Mouse (Mus musculus) forebrain, postnatal 0 days (tissue): ENCODE measurements around the gene Rreb1. TPM values are rescaled to one million over a fixed set of nuclear protein-coding genes. Genes with fewer than 3 reads are reported as not detected.
A peak's percentile ranks its signal among the peaks of the same experiment; 100 is the strongest.

Source experiments
- ATAC-seq: fragments of 200-750 bp; cut with Nextera tagmentation; 2 replicates; pipeline ENCODE4 v1.8.0; 2017; ENCODE audit warnings: mild to moderate bottlenecking, moderate library complexity
- DNase-seq: peaks from one replicate; pipeline ENCODE4 v3.0.0-alpha.2; 2015
- H3K27ac ChIP-seq: fragments of 300-500 bp; sonication (generic); 2 replicates; pipeline ENCODE4 v1.5.1; 2014; ENCODE audit warnings: low read depth, mild to moderate bottlenecking, antibody characterized with exemption, low read length, moderate library complexity, mixed read lengths
- H3K27me3 ChIP-seq: fragments of 300-500 bp; sonication (generic); 2 replicates; pipeline ENCODE4 v1.6.1; 2014; ENCODE audit warnings: mild to moderate bottlenecking, low read length, mixed read lengths; ENCODE audit not compliant: insufficient read depth
- H3K36me3 ChIP-seq: fragments of 300-500 bp; sonication (generic); 2 replicates; pipeline ENCODE4 v1.6.1; 2014; ENCODE audit warnings: mild to moderate bottlenecking, moderate library complexity; ENCODE audit not compliant: insufficient read depth
- H3K4me1 ChIP-seq: fragments of 300-500 bp; sonication (generic); 2 replicates; pipeline ENCODE4 v1.6.1; 2014; ENCODE audit warnings: antibody characterized with exemption; ENCODE audit not compliant: insufficient read depth
- H3K4me2 ChIP-seq: fragments of 300-500 bp; sonication (generic); 2 replicates; pipeline ENCODE4 v1.6.1; 2014; ENCODE audit warnings: low read depth, mild to moderate bottlenecking, moderate library complexity
- H3K4me3 ChIP-seq: fragments of 300-500 bp; sonication (generic); 2 replicates; pipeline ENCODE4 v1.5.1; 2014; ENCODE audit warnings: low read depth, low read length, mixed read lengths
- H3K9ac ChIP-seq: fragments of 300-500 bp; sonication (generic); 2 replicates; pipeline ENCODE4 v1.6.1; 2014; ENCODE audit warnings: mild to moderate bottlenecking
- H3K9me3 ChIP-seq: fragments of 300-500 bp; sonication (generic); 2 replicates; pipeline ENCODE4 v1.6.1; 2016; ENCODE audit warnings: low read length
- CTCF ChIP-seq: sonication (generic); IDR thresholded peaks from 2 replicates; pipeline ENCODE4 v1.5.1; 2016; ENCODE audit warnings: antibody characterized with exemption, control low read depth, low read depth
- WGBS: fragments of 180-500 bp; shearing (Covaris S2); extraction: QIAGEN DNeasy Blood & Tissue Kit; methylation state at CpG from one replicate; pipeline ENCODE4 v1.1.7; 2014; 5-methylcytosine and 5-hydroxymethylcytosine counted together
- polyA plus RNA-seq: library from polyadenylated mRNA; unstranded; fragments of >200 nt; fragmentation: Nextera tagmentation; extraction: Ambion mirVana; gene quantifications from 2 replicates; pipeline ENCODE4 v1.2.1, GENCODE M21; 2015
- total RNA-seq: library from RNA; depleted of rRNA; stranded (reverse); fragments of >200 nt; gene quantifications from 2 replicates; pipeline ENCODE4 v1.2.3, GENCODE M21; 2014

The Rreb1 gene
- total and polyA plus RNA-seq, 2 experiments from 2014 or later, result 1.6 to 4.9 TPM

GRCm38 (mm10) chr13:37798811-37799210 lies 20.6 kb downstream of the Rreb1 start:
- no peak for TF ChIP-seq CTCF
- no peak for ATAC-seq
- Histone ChIP-seq H3K36me3 (no peaks in the 10 kb centered on the region), H3K4me3 (no peak overlapping the region), H3K4me2 (no peak overlapping the region), H3K4me1 (no peaks in the 10 kb centered on the region), H3K9ac (no peak overlapping the region), H3K27me3 (no peaks in the 10 kb centered on the region), H3K9me3 (no peaks in the 10 kb centered on the region), H3K27ac (no peak overlapping the region)
- DNase-seq, result no peak
- 95% methylated on average over 8 of the region's 8 CpGs for WGBS

DNA sequence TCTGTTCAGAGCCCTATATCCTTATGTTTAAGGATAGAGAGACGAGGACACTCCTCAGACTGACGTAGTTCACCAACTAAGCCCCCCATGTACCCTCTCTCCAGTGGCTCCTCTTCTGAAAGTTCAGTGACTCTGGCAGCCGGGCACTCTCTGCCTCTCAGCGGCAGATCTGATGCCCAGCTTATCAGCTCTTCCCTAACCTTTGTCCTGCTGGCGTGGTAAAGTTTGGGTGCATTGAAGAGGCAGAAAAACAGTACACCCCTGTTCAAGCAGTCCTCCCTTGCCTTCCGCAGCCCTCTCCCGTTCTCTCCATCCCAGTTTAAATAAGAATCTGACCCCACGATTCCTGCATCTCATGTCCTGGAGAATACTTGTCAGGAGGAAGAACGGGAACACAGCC lies 21.2 kb downstream of the Rreb1 start:
- no peak for DNase-seq
- no peak for TF ChIP-seq CTCF
- no peak overlapping the region for H3K9ac ChIP-seq
- H3K4me1 ChIP-seq, result no peaks in the 10 kb centered on the region
- no peaks in the 10 kb centered on the region for H3K9me3 ChIP-seq
- H3K36me3 ChIP-seq, result no peaks in the 10 kb centered on the region
- ATAC-seq, result no peak
- H3K4me2 ChIP-seq, result no peak overlapping the region
- WGBS, result 89% methylated on average over 9 of the region's 9 CpGs
- H3K4me3 ChIP-seq, result no peak overlapping the region
- H3K27ac ChIP-seq, result no peak overlapping the region
- no peaks in the 10 kb centered on the region for H3K27me3 ChIP-seq

DNA sequence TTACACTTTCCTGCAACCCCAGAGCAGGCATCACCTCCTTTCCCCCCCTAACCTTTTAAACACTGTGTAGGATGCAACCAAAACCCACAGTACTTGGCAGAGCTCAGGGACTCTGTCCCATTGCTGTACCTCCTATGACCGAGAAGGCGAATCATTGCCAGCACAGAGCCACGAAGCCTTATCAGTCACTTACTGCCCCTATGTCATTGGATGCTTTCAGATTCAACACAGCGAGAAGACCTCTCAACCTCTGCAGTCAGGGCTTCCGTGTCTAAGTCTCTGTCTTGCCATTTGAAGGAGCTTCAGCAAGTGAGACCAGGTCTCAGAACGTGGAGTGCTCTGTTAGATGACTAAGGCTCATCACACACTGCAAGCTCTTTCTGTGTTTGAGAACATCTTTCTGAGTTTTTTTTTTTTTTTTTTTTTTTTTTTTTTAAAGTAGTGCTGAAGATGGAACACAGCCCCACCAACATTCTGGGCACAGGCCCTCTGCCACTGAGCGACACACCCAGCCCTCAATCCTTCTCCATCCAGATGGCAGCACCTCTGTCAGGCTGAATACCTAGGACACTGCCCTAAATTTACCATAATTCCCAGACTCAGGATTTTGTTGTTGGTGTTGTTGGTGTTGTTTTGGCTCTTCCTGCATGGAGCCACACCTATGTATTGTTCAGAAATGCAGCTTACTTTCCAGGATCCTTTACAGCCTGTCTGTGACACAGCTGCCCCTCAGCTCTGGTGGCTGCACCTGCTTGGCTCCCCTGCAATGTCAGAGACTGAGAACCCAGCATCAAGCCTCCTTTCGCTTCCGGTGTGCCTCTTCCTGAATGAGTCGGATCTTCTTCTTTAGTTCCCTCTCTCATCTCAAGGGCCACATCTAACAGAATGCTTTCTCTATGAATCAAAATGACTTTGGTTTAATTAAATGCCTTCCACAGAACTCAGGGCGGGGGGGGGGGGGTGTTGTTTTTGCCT lies 23.2 kb downstream of the Rreb1 start:
- Histone ChIP-seq H3K9ac (no peak overlapping the region), H3K36me3 (no peaks in the 10 kb centered on the region), H3K4me2 (no peak overlapping the region), H3K4me3 (no peak overlapping the region), H3K27me3 (no peaks in the 10 kb centered on the region), H3K9me3 (no peaks in the 10 kb centered on the region), H3K27ac (no peak overlapping the region), H3K4me1 (no peaks in the 10 kb centered on the region)
- 60% methylated on average over 11 of the region's 11 CpGs for WGBS
- no peak for ATAC-seq
- TF ChIP-seq CTCF, result no peak
- DNase-seq, result no peak

DNA sequence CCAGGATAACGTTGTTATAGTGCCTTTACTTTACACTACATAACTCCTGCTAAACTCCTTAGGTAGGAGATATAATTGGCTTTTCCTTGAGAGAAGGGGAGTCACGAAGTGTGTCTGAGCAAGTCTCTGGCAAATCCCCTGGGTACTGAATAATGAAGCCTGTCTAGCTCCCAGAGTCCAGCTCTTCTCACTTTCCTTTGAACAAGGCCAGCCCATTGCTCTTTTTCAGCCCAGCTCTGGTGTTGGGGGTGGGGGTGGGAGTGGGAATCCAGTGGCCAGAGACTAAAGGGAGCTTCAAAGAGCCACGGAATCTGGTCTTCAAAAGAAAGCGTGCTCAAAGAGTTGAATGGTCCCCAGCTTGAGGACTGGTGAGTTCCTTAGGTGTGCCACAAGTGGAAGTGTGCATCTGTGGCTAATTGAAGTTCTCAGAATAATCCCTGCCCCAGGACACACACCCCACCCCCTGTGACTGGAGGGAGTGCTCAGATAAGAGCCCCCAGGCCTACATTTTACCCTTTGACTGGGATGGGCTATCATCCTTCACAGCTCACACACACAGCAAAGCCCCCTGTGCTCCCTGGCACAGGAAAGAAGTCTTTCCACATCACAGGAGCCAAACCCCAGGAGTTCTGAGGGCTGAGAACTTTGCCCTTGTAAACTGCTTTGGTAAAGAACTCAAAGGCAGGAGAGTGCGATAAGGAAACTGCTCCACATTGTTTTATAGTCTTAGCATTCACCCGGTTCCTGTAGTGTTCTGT lies 24.2 kb downstream of the Rreb1 start:
- peak; percentile 3 for DNase-seq
- H3K9ac ChIP-seq, result no peak overlapping the region
- ATAC-seq, result no peak
- TF ChIP-seq CTCF, result no peak
- no peak overlapping the region for H3K4me2 ChIP-seq
- WGBS, result 12% methylated on average over 6 of the region's 6 CpGs
- H3K4me1 ChIP-seq, result no peaks in the 10 kb centered on the region
- no peaks in the 10 kb centered on the region for H3K36me3 ChIP-seq
- H3K4me3 ChIP-seq, result no peak overlapping the region
- no peaks in the 10 kb centered on the region for H3K27me3 ChIP-seq
- H3K9me3 ChIP-seq, result no peaks in the 10 kb centered on the region
- no peak overlapping the region for H3K27ac ChIP-seq

DNA sequence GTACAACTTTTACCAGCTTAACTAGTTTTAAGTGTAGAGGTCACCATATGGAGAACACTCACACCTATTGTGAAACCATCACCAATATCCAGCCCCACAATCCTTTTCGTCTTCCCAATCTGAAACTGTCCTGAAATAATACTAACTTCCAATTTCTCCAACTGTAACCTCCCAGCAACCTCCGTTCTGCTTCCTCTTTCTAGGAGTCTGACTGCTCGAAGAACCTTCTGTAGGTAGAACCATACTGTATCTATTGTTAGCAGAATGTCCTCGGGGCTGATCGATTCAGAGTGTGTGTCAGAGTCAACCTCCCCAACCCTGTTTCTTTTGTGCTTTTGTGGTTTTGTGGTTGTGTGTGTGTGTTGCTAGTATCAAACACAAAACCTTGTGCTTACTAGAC lies 25.0 kb downstream of the Rreb1 start:
- TF ChIP-seq CTCF, result no peak
- H3K36me3 ChIP-seq, result no peaks in the 10 kb centered on the region
- ATAC-seq, result no peak
- H3K4me3 ChIP-seq, result no peak overlapping the region
- H3K4me2 ChIP-seq, result no peak overlapping the region
- no peak for DNase-seq
- no peak overlapping the region for H3K9ac ChIP-seq
- H3K27me3 ChIP-seq, result no peaks in the 10 kb centered on the region
- H3K27ac ChIP-seq, result no peak overlapping the region
- H3K4me1 ChIP-seq, result no peaks in the 10 kb centered on the region
- no peaks in the 10 kb centered on the region for H3K9me3 ChIP-seq
- 91% methylated on average over 5 of the region's 5 CpGs for WGBS

DNA sequence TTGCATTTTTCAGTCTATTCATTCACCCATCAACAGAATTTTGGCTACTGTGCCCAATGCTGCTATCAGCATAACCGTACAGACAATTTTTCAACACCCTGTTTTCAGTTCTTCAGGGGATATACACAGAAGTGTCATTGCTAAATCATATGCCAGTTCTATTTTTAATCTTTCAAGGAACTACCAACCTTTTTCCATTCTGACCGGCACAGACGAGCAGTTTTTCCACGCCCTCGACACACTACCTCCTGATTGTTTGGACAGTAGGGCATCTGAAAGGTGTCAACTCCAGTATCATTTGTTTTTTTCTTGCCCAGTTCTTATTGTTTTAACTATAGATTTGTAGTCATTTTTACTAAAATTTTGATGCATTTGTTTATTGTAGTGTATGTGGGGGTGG lies 25.8 kb downstream of the Rreb1 start:
- DNase-seq (no peak), ATAC-seq (no peak)
- Histone ChIP-seq H3K9me3 (no peaks in the 10 kb centered on the region), H3K4me3 (no peak overlapping the region), H3K4me1 (no peaks in the 10 kb centered on the region), H3K27ac (no peak overlapping the region), H3K4me2 (no peak overlapping the region), H3K36me3 (no peaks in the 10 kb centered on the region), H3K27me3 (no peaks in the 10 kb centered on the region), H3K9ac (no peak overlapping the region)
- 89% methylated on average over 5 of the region's 5 CpGs for WGBS
- no peak for TF ChIP-seq CTCF

- no peaks in the 10 kb centered on the region for H3K9me3 ChIP-seq
- no peak for TF ChIP-seq CTCF
- no peaks in the 10 kb centered on the region for H3K36me3 ChIP-seq
- WGBS, result 74% methylated on average over 9 of the region's 9 CpGs
- no peak overlapping the region for H3K9ac ChIP-seq
- H3K27ac ChIP-seq, result no peak overlapping the region
- H3K27me3 ChIP-seq, result no peaks in the 10 kb centered on the region
- no peaks in the 10 kb centered on the region for H3K4me1 ChIP-seq
- DNase-seq, result no peak
- no peak overlapping the region for H3K4me3 ChIP-seq
- no peak overlapping the region for H3K4me2 ChIP-seq
- no peak for ATAC-seq
These were observed 36.8 kb downstream of the Rreb1 start for GRCm38 (mm10) chr13:37815001-37815400.
